Mouse (Mus musculus): ENCODE data around the gene Foxred2. TPM values are rescaled to one million over a fixed set of nuclear protein-coding genes. Genes with fewer than 3 reads are reported as not detected.

The Foxred2 gene
- polyA plus RNA-seq, 1 experiment from 2014 or later, result 0.56 TPM

DNA sequence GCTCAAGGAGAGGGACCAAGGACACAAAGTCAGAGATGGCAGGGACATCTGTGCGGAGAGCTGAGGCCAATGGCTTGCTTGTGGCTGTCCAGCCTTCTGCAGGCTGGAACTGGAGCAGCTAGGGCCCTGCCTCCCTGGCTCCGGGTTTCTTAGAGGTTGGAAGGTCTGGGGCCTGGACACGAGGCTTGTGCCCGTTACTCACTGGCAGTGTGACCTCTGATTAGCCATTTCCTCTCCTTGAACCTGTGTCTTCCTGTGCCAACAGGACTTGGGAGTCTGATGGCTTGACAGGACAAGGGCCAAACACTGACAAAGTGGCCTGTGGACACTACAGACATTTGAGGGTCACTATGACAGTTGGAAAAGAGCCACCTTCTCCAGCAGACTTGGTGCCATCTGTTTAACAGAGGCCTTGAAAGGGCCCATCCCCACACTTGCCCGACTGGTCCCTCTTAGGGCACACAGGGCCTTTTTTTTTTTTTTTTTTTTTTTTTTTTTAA lies 24.7 kb upstream of the Foxred2 start:
- H3K9me3 ChIP-seq (ENCODE audit: low read length), result no peaks in the 10 kb centered on the region
- WGBS (ENCODE audit: insufficient replicate concordance), result 57% methylated on average over 5 of the region's 5 CpGs
- ATAC-seq (no peak), DNase-seq (no peak)
- no peaks in the 10 kb centered on the region for H3K36me3 ChIP-seq (replicated peaks; ENCODE audit: insufficient read depth, low read length)
- H3K27me3 ChIP-seq (ENCODE audit: insufficient read depth, low read length), result 0 out of 2 replicates have a peak, but pooled peaks cover 3% of the 10 kb centered on the region
- no peak overlapping the region for H3K27ac ChIP-seq (ENCODE audit: low read depth)
- no peak overlapping the region for H3K4me3 ChIP-seq (ENCODE audit: low read depth, low read length)
- H3K4me2 ChIP-seq (ENCODE audit: low read depth, low read length), result no peak overlapping the region
- no peak overlapping the region for H3K9ac ChIP-seq (replicated peaks)
- H3K4me1 ChIP-seq (ENCODE audit: insufficient read depth), result no peaks in the 10 kb centered on the region; the same call in 1 of the 2 replicates
- TF ChIP-seq CTCF (IDR thresholded peaks at IDR 0.05; ENCODE audit: low read depth) (no peak), EP300 (IDR thresholded peaks at IDR 0.05; ENCODE audit: low read depth) (no peak)

DNA sequence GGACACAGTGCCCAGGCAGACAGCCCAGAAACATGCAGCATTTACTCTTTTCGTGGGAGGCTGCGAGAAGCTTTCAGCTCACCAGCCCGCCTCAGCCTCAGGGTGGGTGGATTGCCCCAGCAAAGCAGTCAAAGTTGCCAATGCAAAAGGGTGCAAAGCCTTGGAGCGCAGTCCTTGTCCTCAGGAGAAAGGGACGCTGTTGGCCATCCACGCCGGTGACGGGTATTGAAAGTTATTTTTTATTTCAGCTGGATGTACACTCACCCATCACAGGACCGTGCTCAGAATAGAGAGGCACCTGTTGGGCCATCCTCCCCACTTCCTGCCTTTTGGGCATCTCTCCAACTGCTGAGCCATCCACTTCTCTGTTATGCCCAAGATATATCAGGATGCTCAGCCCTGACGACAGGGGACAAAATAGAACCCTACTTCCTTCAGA lies 22.9 kb upstream of the Foxred2 start:
- H3K4me2 ChIP-seq (ENCODE audit: low read depth, low read length), result no peak overlapping the region
- no peaks in the 10 kb centered on the region for H3K36me3 ChIP-seq (replicated peaks; ENCODE audit: insufficient read depth, low read length)
- no peaks in the 10 kb centered on the region for H3K9me3 ChIP-seq (ENCODE audit: low read length)
- peaks cover 6% of the 10 kb centered on the region for H3K4me1 ChIP-seq (ENCODE audit: insufficient read depth)
- WGBS (ENCODE audit: insufficient replicate concordance), result 74% methylated on average over 10 of the region's 10 CpGs
- ATAC-seq (no peak), DNase-seq (no peak)
- H3K4me3 ChIP-seq (ENCODE audit: low read depth, low read length), result no peak overlapping the region
- no peak overlapping the region for H3K27ac ChIP-seq (ENCODE audit: low read depth)
- no peak overlapping the region for H3K9ac ChIP-seq (replicated peaks)
- 0 out of 2 replicates have a peak, but pooled peaks cover 3% of the 10 kb centered on the region for H3K27me3 ChIP-seq (ENCODE audit: insufficient read depth, low read length)
- TF ChIP-seq CTCF (IDR thresholded peaks at IDR 0.05; ENCODE audit: low read depth), result no peak
- no peak for TF ChIP-seq EP300 (IDR thresholded peaks at IDR 0.05; ENCODE audit: low read depth)

DNA sequence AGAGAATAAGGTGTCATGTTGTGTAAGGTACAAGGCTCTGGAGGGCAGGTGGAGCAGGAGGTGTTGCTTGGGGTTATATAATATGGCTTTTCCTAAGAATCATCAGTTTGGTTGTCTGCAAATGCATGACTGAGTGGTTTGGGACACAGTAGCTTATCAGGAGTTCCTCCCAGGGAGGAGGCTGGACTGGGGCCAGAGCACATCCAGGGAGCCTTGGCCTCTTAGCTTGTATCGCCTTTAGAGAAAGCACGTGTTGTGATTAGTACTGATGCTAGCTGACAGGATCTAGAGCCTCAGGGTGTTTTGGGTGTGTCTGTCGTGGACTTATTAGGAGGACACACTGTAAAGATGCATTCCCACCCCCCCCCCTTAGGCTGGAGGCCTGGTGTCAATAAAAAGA lies 21.1 kb upstream of the Foxred2 start:
- no peaks in the 10 kb centered on the region for H3K36me3 ChIP-seq (replicated peaks; ENCODE audit: insufficient read depth, low read length)
- ATAC-seq (peak; percentile 56; the same call in 1 of the 2 replicates), DNase-seq (peak; percentile 36)
- H3K4me1 ChIP-seq (ENCODE audit: insufficient read depth), result peaks cover 14% of the 10 kb centered on the region
- no peaks in the 10 kb centered on the region for H3K9me3 ChIP-seq (ENCODE audit: low read length)
- peak overlapping the region; percentile 24; the same call in 1 of the 2 replicates for H3K4me2 ChIP-seq (ENCODE audit: low read depth, low read length)
- TF ChIP-seq EP300 (IDR thresholded peaks at IDR 0.05; ENCODE audit: low read depth) (no peak), CTCF (IDR thresholded peaks at IDR 0.05; ENCODE audit: low read depth) (no peak)
- peak overlapping the region; percentile 25; the same call in 1 of the 2 replicates for H3K27ac ChIP-seq (ENCODE audit: low read depth)
- no peak overlapping the region for H3K4me3 ChIP-seq (ENCODE audit: low read depth, low read length)
- H3K9ac ChIP-seq (replicated peaks), result no peak overlapping the region
- 0 out of 2 replicates have a peak, but pooled peaks cover 3% of the 10 kb centered on the region for H3K27me3 ChIP-seq (ENCODE audit: insufficient read depth, low read length)
- 49% methylated on average over 3 of the region's 3 CpGs for WGBS (ENCODE audit: insufficient replicate concordance)

DNA sequence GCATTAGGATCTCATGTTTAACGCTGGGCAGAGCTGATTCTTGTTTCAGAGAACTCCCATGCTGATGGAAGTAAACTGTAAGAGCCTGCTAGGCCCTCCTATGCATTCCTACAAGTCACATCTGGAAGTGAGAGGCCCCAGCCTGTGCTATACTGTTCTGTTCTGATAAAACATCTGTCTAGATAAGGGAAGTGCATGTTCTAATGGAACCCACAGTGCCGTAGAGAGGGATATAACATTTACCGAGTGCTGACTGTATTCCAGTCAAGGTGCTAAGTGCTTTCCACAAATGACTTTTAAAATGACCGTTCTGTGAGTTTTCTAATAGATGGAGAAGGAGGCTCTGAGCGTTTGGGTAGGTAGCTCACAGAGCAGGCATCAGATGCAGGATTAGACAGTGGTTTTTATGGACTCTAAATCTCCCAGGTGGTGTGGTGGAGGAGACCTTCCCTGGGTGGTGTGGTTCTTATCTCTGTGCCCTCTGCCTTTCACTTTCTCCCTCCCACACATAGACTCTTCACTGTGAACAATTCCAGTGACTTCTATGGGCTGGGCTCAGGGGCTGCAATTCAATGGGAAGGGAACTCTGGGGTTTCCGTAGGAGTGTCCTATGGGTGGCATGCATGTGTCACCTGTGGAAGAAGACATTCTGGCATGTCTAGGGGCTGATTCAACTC lies 17.8 kb upstream of the Foxred2 start:
- H3K4me1 ChIP-seq (ENCODE audit: insufficient read depth), result peaks cover 31% of the 10 kb centered on the region
- 56% methylated on average over 6 of the region's 6 CpGs for WGBS (ENCODE audit: insufficient replicate concordance)
- H3K27me3 ChIP-seq (ENCODE audit: insufficient read depth, low read length), result no peaks in the 10 kb centered on the region
- TF ChIP-seq CTCF (IDR thresholded peaks at IDR 0.05; ENCODE audit: low read depth), result no peak
- TF ChIP-seq EP300 (IDR thresholded peaks at IDR 0.05; ENCODE audit: low read depth), result peak; percentile 84
- ATAC-seq (peak; percentile 20; the same call in 1 of the 2 replicates), DNase-seq (no peak)
- peak overlapping the region; percentile 53 for H3K4me2 ChIP-seq (ENCODE audit: low read depth, low read length)
- H3K4me3 ChIP-seq (ENCODE audit: low read depth, low read length), result 0 out of 2 replicates have a peak overlapping the region, but pooled peaks have one; percentile 8
- no peaks in the 10 kb centered on the region for H3K36me3 ChIP-seq (replicated peaks; ENCODE audit: insufficient read depth, low read length)
- H3K27ac ChIP-seq (ENCODE audit: low read depth), result peak overlapping the region; percentile 75
- H3K9me3 ChIP-seq (ENCODE audit: low read length), result no peaks in the 10 kb centered on the region
- 0 out of 2 replicates have a peak overlapping the region, but pooled peaks have one; percentile 26 for H3K9ac ChIP-seq (replicated peaks)

DNA sequence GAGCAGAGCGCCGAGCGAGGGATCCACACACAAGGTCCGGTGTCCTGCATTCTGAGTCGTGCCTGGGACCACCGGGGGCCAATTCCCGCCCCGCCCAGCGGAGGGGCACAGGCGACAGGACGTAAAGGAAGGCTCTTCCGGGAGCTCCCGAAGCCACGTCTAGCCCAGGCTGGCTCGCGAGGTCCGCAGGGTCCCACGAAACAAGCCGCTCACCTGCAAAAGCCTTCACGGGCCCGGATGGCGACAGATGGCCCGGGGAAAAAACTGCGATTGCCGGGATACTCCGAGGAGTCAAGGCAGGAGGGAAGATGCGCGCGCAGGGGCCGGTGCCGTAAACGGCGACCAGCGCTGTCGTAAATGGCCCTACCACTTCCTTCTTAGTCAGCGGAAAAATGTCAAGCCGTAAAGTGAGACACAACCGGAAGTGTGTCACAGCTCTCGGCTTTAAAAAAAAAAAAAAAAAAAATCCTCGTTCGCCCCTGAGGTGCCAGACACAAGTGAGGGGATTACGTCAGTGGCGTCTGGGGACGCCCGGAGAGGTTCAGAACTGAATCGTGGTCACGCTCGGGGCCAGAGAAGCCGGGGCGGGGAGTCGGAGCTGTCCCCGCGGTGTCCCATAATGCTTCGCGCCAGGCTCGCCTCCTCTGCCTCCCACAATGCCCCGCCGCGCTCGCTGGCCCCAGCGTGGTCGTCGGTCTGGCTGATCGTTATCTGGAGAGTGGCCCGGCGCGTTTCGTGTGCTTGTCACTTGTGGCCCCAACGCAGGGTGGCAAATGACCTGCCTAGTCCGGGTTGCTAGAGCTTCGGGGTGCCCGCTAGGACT lies 14.2 kb upstream of the Foxred2 start, which contains the start of gene Eif3d:
TSS of gene Eif3d (minus strand) at position 344 of the 823 bp plus-strand sequence.
- H3K9ac ChIP-seq (replicated peaks), result peak within 1 kb of the TSS; percentile 95
- H3K4me3 ChIP-seq (ENCODE audit: low read depth, low read length), result peak within 1 kb of the TSS; percentile 88
- H3K4me1 ChIP-seq (ENCODE audit: insufficient read depth), result peaks cover 34% of the 10 kb centered on the region
- peak; percentile 88 for ATAC-seq
- H3K9me3 ChIP-seq (ENCODE audit: low read length), result no peaks in the 10 kb centered on the region
- DNase-seq, result peak; percentile 98
- peaks cover 30% of the 10 kb centered on the region for H3K36me3 ChIP-seq (replicated peaks; ENCODE audit: insufficient read depth, low read length)
- peak within 1 kb of the TSS; percentile 98 for H3K4me2 ChIP-seq (ENCODE audit: low read depth, low read length)
- H3K27ac ChIP-seq (ENCODE audit: low read depth), result peak within 1 kb of the TSS; percentile 98
- no peaks in the 10 kb centered on the region for H3K27me3 ChIP-seq (ENCODE audit: insufficient read depth, low read length)
- no peak for TF ChIP-seq CTCF (IDR thresholded peaks at IDR 0.05; ENCODE audit: low read depth)
- peak; percentile 72 for TF ChIP-seq EP300 (IDR thresholded peaks at IDR 0.05; ENCODE audit: low read depth)
- under 1% methylated on average over 72 of the region's 72 CpGs for WGBS (ENCODE audit: insufficient replicate concordance)

Data from liver, postnatal 0 days (tissue).